Mouse (Mus musculus): Measurements from ENCODE around the gene Rftn2. TPM values are rescaled to one million over a fixed set of nuclear protein-coding genes. Genes with fewer than 3 reads are reported as not detected.

Gene Rftn2
- polyA plus RNA-seq, 1 experiment = 1.6 TPM

DNA sequence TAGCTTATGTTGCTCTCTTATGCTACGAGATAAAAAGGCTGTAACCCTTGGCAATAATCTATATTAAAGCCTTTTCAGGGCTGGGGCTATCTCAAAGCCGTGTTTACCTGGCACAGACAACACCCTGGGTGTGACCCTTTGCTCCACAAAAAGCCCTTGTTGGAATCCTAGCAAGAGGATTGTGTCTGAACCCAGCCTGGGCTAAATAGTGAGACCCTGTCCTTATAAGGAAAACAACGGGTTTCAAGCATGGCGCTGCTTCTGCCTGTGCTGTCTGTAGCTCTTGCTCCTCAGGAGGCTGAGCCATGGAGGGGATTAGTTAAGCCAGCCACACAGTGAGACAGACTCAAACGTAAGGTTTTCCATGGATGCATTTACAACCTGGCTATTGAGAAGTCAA is 63.8 kb downstream of the Rftn2 start:
- Histone ChIP-seq H3K4me1 (ENCODE audit: control insufficient read depth, insufficient read depth, insufficient read length) (no peaks in the 10 kb centered on the region), H3K4me3 (ENCODE audit: extremely low read depth, insufficient read depth, insufficient read length) (no peak overlapping the region), H3K27ac (ENCODE audit: insufficient read depth, low read length) (no peak overlapping the region), H3K27me3 (ENCODE audit: control insufficient read depth, insufficient read depth, low read length) (no peaks in the 10 kb centered on the region), H3K36me3 (ENCODE audit: control insufficient read depth, insufficient read depth, low read length) (peaks cover 2% of the 10 kb centered on the region; the same call in 1 of the 2 replicates)
- TF ChIP-seq POLR2A (IDR thresholded peaks at IDR 0.05; ENCODE audit: low read depth, low read length) = no peak
- no peak for TF ChIP-seq CTCF (IDR thresholded peaks at IDR 0.05; ENCODE audit: extremely low read depth, insufficient read depth, insufficient read length, insufficient replicate concordance)
- DNase-seq (ENCODE audit: low read depth in 1 of 2, low spot score in 2 of 2) = no peak
- WGBS = 87% methylated on average over 5 of the region's 5 CpGs

DNA sequence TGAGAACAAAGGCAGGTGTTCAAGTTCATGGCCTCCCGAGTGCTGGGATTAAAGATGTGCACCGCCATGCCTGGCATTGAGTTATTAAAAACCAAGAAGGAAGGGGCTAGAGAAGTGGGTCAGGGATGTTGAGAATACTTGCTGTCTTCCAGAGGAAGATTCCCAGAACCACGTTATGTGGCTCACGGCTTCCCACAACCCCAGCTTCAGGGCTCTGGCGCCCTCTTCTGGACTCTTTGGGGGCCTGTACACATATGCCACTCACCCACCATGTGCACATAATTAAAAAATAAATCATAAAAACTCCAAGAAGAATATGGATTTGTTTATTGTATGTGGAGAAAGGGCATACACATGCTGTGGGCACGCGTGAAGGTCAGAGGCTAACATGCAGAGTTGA is 64.7 kb downstream of the Rftn2 start:
- Histone ChIP-seq H3K27me3 (ENCODE audit: control insufficient read depth, insufficient read depth, low read length) (no peaks in the 10 kb centered on the region), H3K4me3 (ENCODE audit: extremely low read depth, insufficient read depth, insufficient read length) (no peak overlapping the region), H3K36me3 (ENCODE audit: control insufficient read depth, insufficient read depth, low read length) (peaks cover 2% of the 10 kb centered on the region; the same call in 1 of the 2 replicates), H3K4me1 (ENCODE audit: control insufficient read depth, insufficient read depth, insufficient read length) (no peaks in the 10 kb centered on the region), H3K27ac (ENCODE audit: insufficient read depth, low read length) (no peak overlapping the region)
- WGBS = 80% methylated on average over 7 of the region's 7 CpGs
- no peak for DNase-seq (ENCODE audit: low read depth in 1 of 2, low spot score in 2 of 2)
- peak; percentile 50; the same call in 1 of the 2 replicates for TF ChIP-seq CTCF (IDR thresholded peaks at IDR 0.05; ENCODE audit: extremely low read depth, insufficient read depth, insufficient read length, insufficient replicate concordance)
- TF ChIP-seq POLR2A (IDR thresholded peaks at IDR 0.05; ENCODE audit: low read depth, low read length) = no peak

DNA sequence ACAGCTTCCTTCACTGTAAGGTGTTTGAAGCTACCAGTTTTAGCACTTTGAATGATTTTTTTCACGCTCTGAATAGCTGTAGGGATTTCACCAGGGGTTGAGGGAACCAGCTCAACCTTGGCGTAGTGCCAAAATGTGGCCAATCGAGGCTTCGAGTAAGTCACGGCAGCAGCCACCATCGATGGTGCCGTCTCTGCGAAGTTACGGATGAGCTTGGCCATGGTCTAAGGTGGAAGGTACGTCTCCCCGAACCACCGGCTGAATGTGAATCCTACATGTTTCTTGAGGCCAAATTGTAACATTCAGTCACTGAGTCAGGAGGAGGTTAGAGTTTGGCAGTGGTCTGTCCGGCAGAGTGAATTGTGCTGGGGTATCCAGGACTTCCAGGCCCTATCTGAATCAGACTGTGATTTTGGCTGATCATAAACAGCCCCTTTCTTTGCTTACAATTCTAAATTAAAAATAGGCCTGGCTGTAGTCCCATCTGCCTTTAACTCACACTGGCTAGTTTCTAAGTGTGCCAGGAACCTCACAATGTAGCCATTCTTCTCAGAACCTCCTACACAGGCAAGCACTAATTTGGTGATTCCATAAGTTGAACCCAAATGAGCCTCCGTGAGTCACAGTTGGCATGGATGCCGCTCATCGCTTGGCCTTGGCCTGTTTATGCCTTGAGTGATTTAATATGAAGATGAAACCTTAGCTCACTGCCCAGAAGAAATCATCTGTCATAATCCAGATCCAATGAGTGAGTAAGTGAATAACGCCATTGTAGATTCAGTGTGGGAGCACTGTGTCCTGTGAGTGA is 65.5 kb downstream of the Rftn2 start:
- Histone ChIP-seq H3K27me3 (ENCODE audit: control insufficient read depth, insufficient read depth, low read length) (no peaks in the 10 kb centered on the region), H3K27ac (ENCODE audit: insufficient read depth, low read length) (no peak overlapping the region), H3K36me3 (ENCODE audit: control insufficient read depth, insufficient read depth, low read length) (peaks cover 5% of the 10 kb centered on the region), H3K4me1 (ENCODE audit: control insufficient read depth, insufficient read depth, insufficient read length) (no peaks in the 10 kb centered on the region), H3K4me3 (ENCODE audit: extremely low read depth, insufficient read depth, insufficient read length) (no peak overlapping the region)
- no peak for DNase-seq (ENCODE audit: low read depth in 1 of 2, low spot score in 2 of 2)
- 89% methylated on average over 17 of the region's 17 CpGs for WGBS
- TF ChIP-seq CTCF (IDR thresholded peaks at IDR 0.05; ENCODE audit: extremely low read depth, insufficient read depth, insufficient read length, insufficient replicate concordance) = no peak
- no peak for TF ChIP-seq POLR2A (IDR thresholded peaks at IDR 0.05; ENCODE audit: low read depth, low read length)

DNA sequence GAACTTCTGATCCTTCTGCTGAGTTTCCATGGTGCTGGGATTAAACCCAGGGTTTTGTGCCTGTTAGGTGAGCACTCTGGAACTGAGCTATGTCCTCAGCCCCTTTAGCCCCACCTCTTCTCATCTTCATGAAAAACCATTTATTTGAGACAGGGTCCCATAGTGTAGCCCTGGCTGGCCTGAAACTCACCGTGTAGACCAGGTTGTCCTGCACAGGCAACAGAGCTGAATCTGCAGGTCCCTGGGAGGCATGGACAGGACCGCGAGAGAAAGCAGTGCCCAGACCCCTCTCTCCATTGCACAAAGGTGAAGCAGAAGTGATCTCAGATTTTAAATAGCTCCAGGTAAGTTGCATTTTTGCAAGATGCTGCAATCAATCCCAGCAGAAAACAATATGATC is 66.4 kb downstream of the Rftn2 start:
- no peaks in the 10 kb centered on the region for H3K4me1 ChIP-seq (ENCODE audit: control insufficient read depth, insufficient read depth, insufficient read length)
- H3K4me3 ChIP-seq (ENCODE audit: extremely low read depth, insufficient read depth, insufficient read length) = no peak overlapping the region
- H3K36me3 ChIP-seq (ENCODE audit: control insufficient read depth, insufficient read depth, low read length) = peaks cover 12% of the 10 kb centered on the region
- 90% methylated on average over 3 of the region's 3 CpGs for WGBS
- DNase-seq (ENCODE audit: low read depth in 1 of 2, low spot score in 2 of 2) = no peak
- H3K27me3 ChIP-seq (ENCODE audit: control insufficient read depth, insufficient read depth, low read length) = no peaks in the 10 kb centered on the region
- no peak overlapping the region for H3K27ac ChIP-seq (ENCODE audit: insufficient read depth, low read length)
- TF ChIP-seq POLR2A (IDR thresholded peaks at IDR 0.05; ENCODE audit: low read depth, low read length) (no peak), CTCF (IDR thresholded peaks at IDR 0.05; ENCODE audit: extremely low read depth, insufficient read depth, insufficient read length, insufficient replicate concordance) (no peak)

DNA sequence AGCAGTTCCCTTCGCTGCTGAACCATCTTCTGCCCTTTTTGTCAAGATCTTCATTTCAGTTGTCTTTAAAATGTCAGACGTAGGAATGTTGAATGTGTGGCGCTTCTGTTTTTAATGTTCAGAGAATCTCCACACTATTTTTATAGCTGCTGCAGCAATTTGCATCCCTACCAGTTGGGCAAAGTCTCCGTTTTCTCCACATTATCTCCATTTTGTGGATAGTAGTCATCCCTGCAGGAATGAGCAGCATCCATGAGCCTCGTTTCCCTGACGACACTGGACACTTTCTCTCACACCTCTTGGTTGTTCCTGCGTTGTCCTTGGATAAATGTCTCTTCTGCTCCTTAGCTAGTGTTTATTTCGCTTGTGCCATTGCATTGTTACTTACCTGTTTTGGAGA is 67.8 kb downstream of the Rftn2 start:
- Histone ChIP-seq H3K4me1 (ENCODE audit: control insufficient read depth, insufficient read depth, insufficient read length) (no peaks in the 10 kb centered on the region), H3K27ac (ENCODE audit: insufficient read depth, low read length) (no peak overlapping the region), H3K36me3 (ENCODE audit: control insufficient read depth, insufficient read depth, low read length) (peaks cover 15% of the 10 kb centered on the region), H3K4me3 (ENCODE audit: extremely low read depth, insufficient read depth, insufficient read length) (no peak overlapping the region), H3K27me3 (ENCODE audit: control insufficient read depth, insufficient read depth, low read length) (no peaks in the 10 kb centered on the region)
- DNase-seq (ENCODE audit: low read depth in 1 of 2, low spot score in 2 of 2) = no peak
- TF ChIP-seq POLR2A (IDR thresholded peaks at IDR 0.05; ENCODE audit: low read depth, low read length) (no peak), CTCF (IDR thresholded peaks at IDR 0.05; ENCODE audit: extremely low read depth, insufficient read depth, insufficient read length, insufficient replicate concordance) (no peak)
- 93% methylated on average over 8 of the region's 8 CpGs for WGBS

DNA sequence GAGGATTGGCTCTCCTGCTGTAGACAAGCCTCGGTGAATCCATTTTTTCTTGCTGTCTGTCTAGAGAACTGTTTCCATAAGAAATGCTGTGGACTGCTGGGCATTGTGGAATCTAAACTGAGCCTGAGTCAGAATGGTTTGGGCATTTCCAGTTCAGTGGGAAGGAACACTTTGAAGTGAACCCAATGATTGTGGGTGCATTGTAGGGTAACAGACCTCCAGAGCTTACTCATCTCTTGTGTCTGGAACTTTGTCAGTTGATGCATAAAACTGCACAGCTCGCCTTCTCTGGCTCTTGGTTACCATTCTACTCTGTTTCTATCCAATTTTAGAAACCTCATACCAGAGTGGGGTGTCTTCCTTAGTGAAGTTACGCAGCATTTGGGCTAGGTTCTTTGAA is 68.4 kb downstream of the Rftn2 start:
- Histone ChIP-seq H3K4me3 (ENCODE audit: extremely low read depth, insufficient read depth, insufficient read length) (no peak overlapping the region), H3K4me1 (ENCODE audit: control insufficient read depth, insufficient read depth, insufficient read length) (no peaks in the 10 kb centered on the region), H3K27me3 (ENCODE audit: control insufficient read depth, insufficient read depth, low read length) (no peaks in the 10 kb centered on the region), H3K27ac (ENCODE audit: insufficient read depth, low read length) (no peak overlapping the region), H3K36me3 (ENCODE audit: control insufficient read depth, insufficient read depth, low read length) (peaks cover 17% of the 10 kb centered on the region)
- DNase-seq (ENCODE audit: low read depth in 1 of 2, low spot score in 2 of 2) = no peak
- TF ChIP-seq POLR2A (IDR thresholded peaks at IDR 0.05; ENCODE audit: low read depth, low read length) (no peak), CTCF (IDR thresholded peaks at IDR 0.05; ENCODE audit: extremely low read depth, insufficient read depth, insufficient read length, insufficient replicate concordance) (no peak)
- 87% methylated on average over 3 of the region's 3 CpGs for WGBS

DNA sequence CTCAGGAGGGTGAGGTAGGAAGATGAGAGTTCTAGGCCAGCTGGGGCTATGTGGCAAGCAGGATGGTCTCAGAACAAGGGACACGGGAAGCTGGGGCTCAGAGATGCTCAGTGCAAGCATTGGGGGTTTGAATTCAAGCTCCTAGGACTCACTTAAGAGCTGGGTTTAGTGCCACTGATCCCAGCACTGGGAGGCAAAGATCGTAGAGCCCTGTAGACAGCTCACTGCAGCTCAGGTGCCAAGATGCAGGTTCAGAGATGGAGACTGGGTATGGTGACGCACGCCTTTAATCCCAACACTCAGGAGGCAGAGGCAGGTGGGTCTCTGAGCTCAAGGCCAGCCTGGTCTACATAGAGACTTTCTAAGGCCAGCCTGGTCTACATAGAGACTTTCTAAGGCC is 69.3 kb downstream of the Rftn2 start:
- H3K27ac ChIP-seq (ENCODE audit: insufficient read depth, low read length) = no peak overlapping the region
- no peaks in the 10 kb centered on the region for H3K4me1 ChIP-seq (ENCODE audit: control insufficient read depth, insufficient read depth, insufficient read length)
- DNase-seq (ENCODE audit: low read depth in 1 of 2, low spot score in 2 of 2) = no peak
- H3K36me3 ChIP-seq (ENCODE audit: control insufficient read depth, insufficient read depth, low read length) = peaks cover 17% of the 10 kb centered on the region
- TF ChIP-seq CTCF (IDR thresholded peaks at IDR 0.05; ENCODE audit: extremely low read depth, insufficient read depth, insufficient read length, insufficient replicate concordance) (no peak), POLR2A (IDR thresholded peaks at IDR 0.05; ENCODE audit: low read depth, low read length) (no peak)
- 93% methylated on average over 4 of the region's 4 CpGs for WGBS
- H3K4me3 ChIP-seq (ENCODE audit: extremely low read depth, insufficient read depth, insufficient read length) = no peak overlapping the region
- no peaks in the 10 kb centered on the region for H3K27me3 ChIP-seq (ENCODE audit: control insufficient read depth, insufficient read depth, low read length)
